Mouse (Mus musculus): Measurements from ENCODE around the gene Tex33. TPM values are rescaled to one million over a fixed set of nuclear protein-coding genes. Genes with fewer than 3 reads are reported as not detected.
A peak's percentile ranks its signal among the peaks of the same experiment; 100 is the strongest.

The Tex33 gene
- polyA plus RNA-seq, 1 experiment, result not detected

- H3K27ac ChIP-seq (ENCODE audit: insufficient read depth, low read depth, low read length), result no peak overlapping the region
These were observed 18.4 kb upstream of the Tex33 start for GRCm38 (mm10) chr15:78414157-78414556.

GRCm38 (mm10) chr15:78413719-78414117, 18.0 kb upstream of the Tex33 start:
- Histone ChIP-seq H3K27ac (ENCODE audit: insufficient read depth, low read depth, low read length) (no peak overlapping the region), H3K27me3 (ENCODE audit: control insufficient read depth, insufficient read depth, low read length) (peaks cover 4% of the 10 kb centered on the region; the same call in 1 of the 2 replicates), H3K4me3 (ENCODE audit: low read depth, low read length) (no peak overlapping the region), H3K4me1 (ENCODE audit: control insufficient read depth, insufficient read depth, insufficient read length, low read length) (peaks cover 25% of the 10 kb centered on the region), H3K36me3 (ENCODE audit: control insufficient read depth, insufficient read depth, low read length) (no peaks in the 10 kb centered on the region)
- WGBS, result 81% methylated on average over 1 of the region's 1 CpGs
- TF ChIP-seq POLR2A (IDR thresholded peaks at IDR 0.05; ENCODE audit: low read depth, low read length) (no peak), CTCF (IDR thresholded peaks at IDR 0.05; ENCODE audit: extremely low read depth, insufficient read length, insufficient replicate concordance, low read depth, low read length) (no peak)

More at GRCm38 (mm10) chr15:78414157-78414556, 18.4 kb upstream of the Tex33 start:
- TF ChIP-seq CTCF (IDR thresholded peaks at IDR 0.05; ENCODE audit: extremely low read depth, insufficient read length, insufficient replicate concordance, low read depth, low read length) (no peak), POLR2A (IDR thresholded peaks at IDR 0.05; ENCODE audit: low read depth, low read length) (no peak)
- peaks cover 8% of the 10 kb centered on the region; the same call in 1 of the 2 replicates for H3K27me3 ChIP-seq (ENCODE audit: control insufficient read depth, insufficient read depth, low read length)
- H3K4me3 ChIP-seq (ENCODE audit: low read depth, low read length), result no peak overlapping the region
- no peaks in the 10 kb centered on the region for H3K36me3 ChIP-seq (ENCODE audit: control insufficient read depth, insufficient read depth, low read length)
- peaks cover 21% of the 10 kb centered on the region for H3K4me1 ChIP-seq (ENCODE audit: control insufficient read depth, insufficient read depth, insufficient read length, low read length)
- 95% methylated on average over 8 of the region's 8 CpGs for WGBS

GRCm38 (mm10) chr15:78413083-78413718, 17.5 kb upstream of the Tex33 start:
- Histone ChIP-seq H3K4me1 (ENCODE audit: control insufficient read depth, insufficient read depth, insufficient read length, low read length) (peaks cover 30% of the 10 kb centered on the region), H3K4me3 (ENCODE audit: low read depth, low read length) (no peak overlapping the region), H3K36me3 (ENCODE audit: control insufficient read depth, insufficient read depth, low read length) (no peaks in the 10 kb centered on the region), H3K27me3 (ENCODE audit: control insufficient read depth, insufficient read depth, low read length) (peaks cover 3% of the 10 kb centered on the region; the same call in 1 of the 2 replicates), H3K27ac (ENCODE audit: insufficient read depth, low read depth, low read length) (no peak overlapping the region)
- 80% methylated on average over 14 of the region's 14 CpGs for WGBS
- TF ChIP-seq CTCF (IDR thresholded peaks at IDR 0.05; ENCODE audit: extremely low read depth, insufficient read length, insufficient replicate concordance, low read depth, low read length) (no peak), POLR2A (IDR thresholded peaks at IDR 0.05; ENCODE audit: low read depth, low read length) (no peak)

- Histone ChIP-seq H3K27ac (ENCODE audit: insufficient read depth, low read depth, low read length) (peak overlapping the region; percentile 81), H3K27me3 (ENCODE audit: control insufficient read depth, insufficient read depth, low read length) (no peaks in the 10 kb centered on the region), H3K36me3 (ENCODE audit: control insufficient read depth, insufficient read depth, low read length) (no peaks in the 10 kb centered on the region), H3K4me3 (ENCODE audit: low read depth, low read length) (peak overlapping the region; percentile 51), H3K4me1 (ENCODE audit: control insufficient read depth, insufficient read depth, insufficient read length, low read length) (peaks cover 40% of the 10 kb centered on the region)
- TF ChIP-seq CTCF (IDR thresholded peaks at IDR 0.05; ENCODE audit: extremely low read depth, insufficient read length, insufficient replicate concordance, low read depth, low read length) (0 out of 2 replicates have a peak, but pooled peaks have one; percentile 4), POLR2A (IDR thresholded peaks at IDR 0.05; ENCODE audit: low read depth, low read length) (no peak)
- WGBS, result 20% methylated on average over 12 of the region's 12 CpGs
These were observed 13.9 kb upstream of the Tex33 start for GRCm38 (mm10) chr15:78409570-78410052.

- H3K4me3 ChIP-seq (ENCODE audit: low read depth, low read length), result peak within 1 kb of the TSS; percentile 88
- peak within 1 kb of the TSS; percentile 95 for H3K27ac ChIP-seq (ENCODE audit: insufficient read depth, low read depth, low read length)
- peaks cover 51% of the 10 kb centered on the region for H3K4me1 ChIP-seq (ENCODE audit: control insufficient read depth, insufficient read depth, insufficient read length, low read length)
- H3K36me3 ChIP-seq (ENCODE audit: control insufficient read depth, insufficient read depth, low read length), result no peaks in the 10 kb centered on the region
- no peaks in the 10 kb centered on the region for H3K27me3 ChIP-seq (ENCODE audit: control insufficient read depth, insufficient read depth, low read length)
- WGBS, result under 1% methylated on average over 40 of the region's 40 CpGs
- TF ChIP-seq POLR2A (IDR thresholded peaks at IDR 0.05; ENCODE audit: low read depth, low read length) (peak; percentile 62; the same call in 1 of the 2 replicates), CTCF (IDR thresholded peaks at IDR 0.05; ENCODE audit: extremely low read depth, insufficient read length, insufficient replicate concordance, low read depth, low read length) (peak; percentile 5; the same call in 1 of the 2 replicates)
These were observed 10.7 kb upstream of the Tex33 start, which contains the start of gene Mpst for GRCm38 (mm10) chr15:78406293-78406934. TSS of gene Mpst (plus strand) at chr15:78406416.

- no peak; the same call in 1 of the 2 replicates for TF ChIP-seq POLR2A (IDR thresholded peaks at IDR 0.05; ENCODE audit: low read depth, low read length)
- no peak for TF ChIP-seq CTCF (IDR thresholded peaks at IDR 0.05; ENCODE audit: extremely low read depth, insufficient read length, insufficient replicate concordance, low read depth, low read length)
- peaks cover 50% of the 10 kb centered on the region for H3K4me1 ChIP-seq (ENCODE audit: control insufficient read depth, insufficient read depth, insufficient read length, low read length)
- H3K4me3 ChIP-seq (ENCODE audit: low read depth, low read length), result peak within 1 kb of the TSS; percentile 88
- H3K27me3 ChIP-seq (ENCODE audit: control insufficient read depth, insufficient read depth, low read length), result no peaks in the 10 kb centered on the region
- peak within 1 kb of the TSS; percentile 95 for H3K27ac ChIP-seq (ENCODE audit: insufficient read depth, low read depth, low read length)
- 2% methylated on average over 34 of the region's 34 CpGs for WGBS
- no peaks in the 10 kb centered on the region for H3K36me3 ChIP-seq (ENCODE audit: control insufficient read depth, insufficient read depth, low read length)
These were observed 10.0 kb upstream of the Tex33 start, which contains the start of gene Tst for GRCm38 (mm10) chr15:78405517-78406211. TSS of gene Tst (minus strand) at chr15:78405907.
